Mouse (Mus musculus): Measurements from ENCODE around the gene Acap2. TPM values are rescaled to one million over a fixed set of nuclear protein-coding genes. Genes with fewer than 3 reads are reported as not detected.

Gene Acap2
- polyA plus RNA-seq, 1 experiment from 2014 or later: 14.8 TPM

GRCm38 (mm10) chr16:31191818-31192217 is 9.2 kb downstream of the Acap2 start:
- Histone ChIP-seq H3K36me3 (ENCODE audit: control insufficient read depth, insufficient read depth, low read length) (no peaks in the 10 kb centered on the region), H3K9me3 (ENCODE audit: control insufficient read depth, low read length) (no peaks in the 10 kb centered on the region), H3K4me2 (replicated peaks; ENCODE audit: low read depth) (peak overlapping the region; percentile 4; the same call in 1 of the 2 replicates), H3K9ac (ENCODE audit: low read length) (no peak overlapping the region), H3K27me3 (ENCODE audit: control insufficient read depth, insufficient read depth, low read length) (no peaks in the 10 kb centered on the region), H3K27ac (replicated peaks) (peak overlapping the region; percentile 53), H3K4me3 (ENCODE audit: low read depth, low read length) (no peak overlapping the region), H3K4me1 (replicated peaks; ENCODE audit: control insufficient read depth, insufficient read depth) (peaks cover 6% of the 10 kb centered on the region; the same call in 1 of the 2 replicates)
- ATAC-seq (ENCODE audit: low FRiP score, low TSS enrichment) (no peak), DNase-seq (ENCODE audit: low spot score) (no peak)
- 43% methylated on average over 6 of the region's 6 CpGs for WGBS
- TF ChIP-seq EP300 (optimal IDR thresholded peaks at IDR 0.05) (no peak), CTCF (IDR thresholded peaks at IDR 0.05; ENCODE audit: low read depth) (no peak)

- ATAC-seq (ENCODE audit: low FRiP score, low TSS enrichment): no peak
- 84% methylated on average over 8 of the region's 8 CpGs for WGBS
- no peak for DNase-seq (ENCODE audit: low spot score)
- Histone ChIP-seq H3K27ac (replicated peaks) (no peak overlapping the region), H3K27me3 (ENCODE audit: control insufficient read depth, insufficient read depth, low read length) (no peaks in the 10 kb centered on the region), H3K4me1 (replicated peaks; ENCODE audit: control insufficient read depth, insufficient read depth) (peaks cover 8% of the 10 kb centered on the region), H3K36me3 (ENCODE audit: control insufficient read depth, insufficient read depth, low read length) (no peaks in the 10 kb centered on the region), H3K9ac (ENCODE audit: low read length) (no peak overlapping the region), H3K9me3 (ENCODE audit: control insufficient read depth, low read length) (no peaks in the 10 kb centered on the region), H3K4me3 (ENCODE audit: low read depth, low read length) (no peak overlapping the region), H3K4me2 (replicated peaks; ENCODE audit: low read depth) (no peak overlapping the region)
- TF ChIP-seq CTCF (IDR thresholded peaks at IDR 0.05; ENCODE audit: low read depth) (no peak), EP300 (optimal IDR thresholded peaks at IDR 0.05) (no peak)
Measured at GRCm38 (mm10) chr16:31190426-31190825, 10.6 kb downstream of the Acap2 start.

GRCm38 (mm10) chr16:31189291-31189690 is 11.8 kb downstream of the Acap2 start:
- Histone ChIP-seq H3K4me3 (ENCODE audit: low read depth, low read length) (no peak overlapping the region), H3K27ac (replicated peaks) (no peak overlapping the region), H3K36me3 (ENCODE audit: control insufficient read depth, insufficient read depth, low read length) (no peaks in the 10 kb centered on the region), H3K27me3 (ENCODE audit: control insufficient read depth, insufficient read depth, low read length) (no peaks in the 10 kb centered on the region), H3K9ac (ENCODE audit: low read length) (no peak overlapping the region), H3K4me2 (replicated peaks; ENCODE audit: low read depth) (no peak overlapping the region), H3K9me3 (ENCODE audit: control insufficient read depth, low read length) (no peaks in the 10 kb centered on the region), H3K4me1 (replicated peaks; ENCODE audit: control insufficient read depth, insufficient read depth) (peaks cover 8% of the 10 kb centered on the region)
- TF ChIP-seq EP300 (optimal IDR thresholded peaks at IDR 0.05): no peak
- TF ChIP-seq CTCF (IDR thresholded peaks at IDR 0.05; ENCODE audit: low read depth): no peak
- WGBS: 63% methylated on average over 5 of the region's 5 CpGs
- ATAC-seq (ENCODE audit: low FRiP score, low TSS enrichment) (no peak), DNase-seq (ENCODE audit: low spot score) (no peak)

GRCm38 (mm10) chr16:31188799-31189198 is 12.2 kb downstream of the Acap2 start:
- H3K27ac ChIP-seq (replicated peaks): no peak overlapping the region
- H3K4me2 ChIP-seq (replicated peaks; ENCODE audit: low read depth): no peak overlapping the region

GRCm38 (mm10) chr16:31188270-31188669 is 12.8 kb downstream of the Acap2 start:
- Histone ChIP-seq H3K4me2 (replicated peaks; ENCODE audit: low read depth) (no peak overlapping the region), H3K9ac (ENCODE audit: low read length) (no peak overlapping the region), H3K27me3 (ENCODE audit: control insufficient read depth, insufficient read depth, low read length) (no peaks in the 10 kb centered on the region), H3K36me3 (ENCODE audit: control insufficient read depth, insufficient read depth, low read length) (no peaks in the 10 kb centered on the region), H3K4me1 (replicated peaks; ENCODE audit: control insufficient read depth, insufficient read depth) (peaks cover 8% of the 10 kb centered on the region), H3K9me3 (ENCODE audit: control insufficient read depth, low read length) (no peaks in the 10 kb centered on the region), H3K4me3 (ENCODE audit: low read depth, low read length) (no peak overlapping the region), H3K27ac (replicated peaks) (no peak overlapping the region)
- DNase-seq (ENCODE audit: low spot score) (no peak), ATAC-seq (ENCODE audit: low FRiP score, low TSS enrichment) (no peak)
- 57% methylated on average over 6 of the region's 6 CpGs for WGBS
- TF ChIP-seq EP300 (optimal IDR thresholded peaks at IDR 0.05): no peak
- TF ChIP-seq CTCF (IDR thresholded peaks at IDR 0.05; ENCODE audit: low read depth): no peak

More at GRCm38 (mm10) chr16:31188799-31189198, 12.2 kb downstream of the Acap2 start:
- Histone ChIP-seq H3K9me3 (ENCODE audit: control insufficient read depth, low read length) (no peaks in the 10 kb centered on the region), H3K27me3 (ENCODE audit: control insufficient read depth, insufficient read depth, low read length) (no peaks in the 10 kb centered on the region), H3K9ac (ENCODE audit: low read length) (no peak overlapping the region), H3K4me3 (ENCODE audit: low read depth, low read length) (no peak overlapping the region), H3K36me3 (ENCODE audit: control insufficient read depth, insufficient read depth, low read length) (no peaks in the 10 kb centered on the region), H3K4me1 (replicated peaks; ENCODE audit: control insufficient read depth, insufficient read depth) (peaks cover 8% of the 10 kb centered on the region)
- DNase-seq (ENCODE audit: low spot score) (no peak), ATAC-seq (ENCODE audit: low FRiP score, low TSS enrichment) (no peak)
- WGBS: 56% methylated on average over 2 of the region's 2 CpGs
- TF ChIP-seq CTCF (IDR thresholded peaks at IDR 0.05; ENCODE audit: low read depth): no peak
- no peak for TF ChIP-seq EP300 (optimal IDR thresholded peaks at IDR 0.05)

- H3K36me3 ChIP-seq (ENCODE audit: control insufficient read depth, insufficient read depth, low read length): no peaks in the 10 kb centered on the region
- H3K27ac ChIP-seq (replicated peaks): no peak overlapping the region
- H3K4me1 ChIP-seq (replicated peaks; ENCODE audit: control insufficient read depth, insufficient read depth): peaks cover 5% of the 10 kb centered on the region
- no peaks in the 10 kb centered on the region for H3K27me3 ChIP-seq (ENCODE audit: control insufficient read depth, insufficient read depth, low read length)
- no peak overlapping the region for H3K9ac ChIP-seq (ENCODE audit: low read length)
- H3K4me3 ChIP-seq (ENCODE audit: low read depth, low read length): no peak overlapping the region
- TF ChIP-seq CTCF (IDR thresholded peaks at IDR 0.05; ENCODE audit: low read depth) (no peak), EP300 (optimal IDR thresholded peaks at IDR 0.05) (no peak)
- ATAC-seq (ENCODE audit: low FRiP score, low TSS enrichment): no peak
- no peak overlapping the region for H3K4me2 ChIP-seq (replicated peaks; ENCODE audit: low read depth)
- H3K9me3 ChIP-seq (ENCODE audit: control insufficient read depth, low read length): no peaks in the 10 kb centered on the region
- no peak for DNase-seq (ENCODE audit: low spot score)
- 63% methylated on average over 1 of the region's 1 CpGs for WGBS
Measured at GRCm38 (mm10) chr16:31187192-31187591, 13.9 kb downstream of the Acap2 start.
